Comparison of ENCODE assay signal across 8 mouse cellular contexts in the genomic region with DNA sequence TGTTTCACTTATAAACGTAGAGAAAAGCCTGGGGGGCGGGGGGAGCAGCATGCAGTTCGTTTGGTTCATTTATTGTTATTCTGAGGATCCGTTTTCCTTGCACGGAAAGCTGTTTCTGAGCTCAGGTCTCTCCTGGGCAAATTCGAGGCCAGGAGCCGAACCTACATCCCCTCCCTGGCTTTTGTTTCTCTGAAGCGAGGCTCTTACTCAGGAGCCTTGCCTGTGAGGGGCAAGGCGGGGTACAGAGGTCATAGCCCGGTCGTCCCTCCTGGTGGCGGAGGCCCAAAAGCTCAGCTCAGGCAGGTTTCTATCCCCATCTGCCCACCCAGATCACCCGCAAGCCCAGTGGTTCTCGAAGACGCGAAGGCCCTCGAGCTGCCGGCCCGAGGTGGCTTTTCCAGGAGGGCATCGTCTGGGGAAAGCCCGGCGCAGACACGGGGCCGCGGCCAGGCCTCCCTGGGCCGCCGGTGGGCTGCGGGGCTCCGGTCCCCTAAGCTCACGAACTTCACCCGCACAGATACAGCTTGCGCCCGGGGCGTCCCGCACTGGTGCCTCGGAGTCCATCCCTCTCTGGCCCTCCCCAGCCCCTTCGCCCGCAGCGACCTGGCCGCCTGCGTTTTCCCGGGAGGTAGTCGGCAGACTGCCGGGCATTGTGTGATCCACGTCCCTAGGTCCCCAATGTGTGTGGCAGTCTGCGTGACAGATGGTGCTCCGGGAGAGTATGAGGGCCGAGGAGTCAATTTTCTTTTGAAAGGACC. TPM values are rescaled to one million over a fixed set of nuclear protein-coding genes. Genes with fewer than 3 reads are reported as not detected.
DNase-seq lines count a peak whose midpoint lies in the region; ATAC-seq lines count a peak whose summit lies in the region.

No protein-coding gene starts in this region.

- peak; percentile 17 for DNase-seq in kidney, postnatal 10 days
- no peak for DNase-seq in kidney, postnatal 25 days
- peak; percentile 78 for DNase-seq in cerebellum, adult 11-12 months
- DNase-seq in limb, embryonic 10.5 days (ENCODE audit: low spot score): no peak
- peak; percentile 59 for DNase-seq in retina, embryonic 14.5 days (ENCODE audit: low spot score)
- no peak for DNase-seq in left cerebral cortex, postnatal 25 days (ENCODE audit: low spot score in 2 of 2)
- no peak for DNase-seq in urinary bladder, adult 2 months (ENCODE audit: low spot score)

- H3K4me2 ChIP-seq in forebrain, embryonic 12.5 days: peak overlapping the region; percentile 62

- WGBS in forebrain, embryonic 12.5 days: under 1% methylated on average over 48 of the region's 48 CpGs
- WGBS in limb, embryonic 10.5 days: under 1% methylated on average over 48 of the region's 48 CpGs

- H3K27ac ChIP-seq in forebrain, embryonic 12.5 days: peak overlapping the region; percentile 92
- H3K27ac ChIP-seq in limb, embryonic 10.5 days: peak overlapping the region; percentile 81

- peaks cover 19% of the 10 kb centered on the region for H3K4me1 ChIP-seq in forebrain, embryonic 12.5 days
- H3K4me1 ChIP-seq in limb, embryonic 10.5 days: peaks cover 21% of the 10 kb centered on the region

- peaks cover 68% of the 10 kb centered on the region for H3K27me3 ChIP-seq in forebrain, embryonic 12.5 days
- peaks cover 91% of the 10 kb centered on the region for H3K27me3 ChIP-seq in limb, embryonic 10.5 days (ENCODE audit: low read depth, poor library complexity, severe bottlenecking)

- no peaks in the 10 kb centered on the region for H3K36me3 ChIP-seq in forebrain, embryonic 12.5 days (replicated peaks)
- no peaks in the 10 kb centered on the region for H3K36me3 ChIP-seq in limb, embryonic 10.5 days

- ATAC-seq in forebrain, embryonic 12.5 days (ENCODE audit: low FRiP score): peak; percentile 69

- H3K9me3 ChIP-seq in forebrain, embryonic 12.5 days: no peaks in the 10 kb centered on the region
- H3K9me3 ChIP-seq in limb, embryonic 10.5 days (replicated peaks): no peaks in the 10 kb centered on the region

- intact Hi-C loops in left cerebral cortex, postnatal 25 days (cut with DNase I): loop anchor here (2.0 kb wide), 1 partner anchor 89 kb away; no protein-coding TSS in a partner anchor

- H3K4me3 ChIP-seq in forebrain, embryonic 12.5 days (replicated peaks): peak overlapping the region; percentile 49
- peak overlapping the region; percentile 49 for H3K4me3 ChIP-seq in limb, embryonic 10.5 days

- peak overlapping the region; percentile 68 for H3K9ac ChIP-seq in forebrain, embryonic 12.5 days

RNA-seq across cellular contexts. Expression of a gene that starts 1.6 kb away (rescaled TPM):
- 56.4 and 59.5 TPM in 2 replicates for polyA plus RNA-seq in forebrain, embryonic 12.5 days (2016; fragmentation: Nextera tagmentation; extraction: Ambion mirVana)
- 0.13 and 0.14 TPM in 2 replicates for polyA plus RNA-seq in limb, embryonic 10.5 days (2016; fragmentation: Nextera tagmentation; extraction: Ambion mirVana)
- under 1 TPM; 0.18 to 0.27 TPM for total RNA-seq in left cerebral cortex, postnatal 25 days (2021)
- polyA plus RNA-seq in urinary bladder, adult 2 months (2012; rRNA removed): not detected in 2 replicates

Comparison
In these comparisons a context has a peak if more than half of its experiments do, and no peak if none do; other contexts are left out.
1. DNase-seq: peak in kidney, postnatal 10 days (single experiment), cerebellum, adult 11-12 months (single experiment) and retina, embryonic 14.5 days (single experiment); none in kidney, postnatal 25 days (0 of 2), limb, embryonic 10.5 days (single experiment), left cerebral cortex, postnatal 25 days (0 of 2) and urinary bladder, adult 2 months (single experiment).
2. RNA of a gene that starts 1.6 kb away (polyA plus RNA-seq): 56.4 to 59.5 TPM in forebrain, embryonic 12.5 days; 0.13 to 0.14 TPM in limb, embryonic 10.5 days and not detected in urinary bladder, adult 2 months; every median in the first group is over 10 times any median in the second.